Mouse (Mus musculus) cerebellum, postnatal 36 days (tissue): ENCODE results near the gene Drd2.
A peak's percentile ranks its signal among the peaks of the same experiment; 100 is the strongest.

ENCODE experiments used
- DNase-seq, 2 experiments: peaks; one replicate each; pipeline ENCODE4 v3.0.0; 2021 to 2022; ENCODE audit warnings: mixed read lengths in 2 of 2

The Drd2 gene

GRCm38 (mm10) chr9:49340136-49341043 lies at the start of gene Drd2:
Gene Drd2 (plus strand): TSS chr9:49340627.
- DNase-seq: peak; percentile 25 to 49

- no peak for DNase-seq
Observed at GRCm38 (mm10) chr9:49295101-49295500, 45.3 kb upstream of the Drd2 start.

- no peak for DNase-seq
Observed at GRCm38 (mm10) chr9:49307576-49307975, 32.9 kb upstream of the Drd2 start.

- DNase-seq: no peak
Observed at GRCm38 (mm10) chr9:49310821-49311220, 29.6 kb upstream of the Drd2 start.

DNA sequence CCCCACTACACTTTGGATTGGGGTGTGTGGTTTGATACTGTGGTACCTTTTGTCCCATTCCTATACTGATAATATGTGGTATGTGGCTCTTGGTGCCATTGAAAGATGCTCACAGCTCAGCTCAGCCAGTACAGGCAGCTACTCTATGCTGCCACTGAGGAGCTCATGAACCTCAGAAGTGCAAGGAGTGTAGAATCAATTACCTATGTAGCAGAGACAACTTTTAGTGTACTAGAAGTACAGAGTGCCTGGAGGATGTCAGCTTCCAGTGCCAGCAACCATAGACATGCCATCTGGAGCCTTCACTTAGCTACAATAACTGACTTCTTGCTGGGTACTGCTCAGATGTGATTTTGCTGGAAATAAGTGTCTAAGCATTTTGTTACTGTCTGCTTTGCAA lies 21.8 kb upstream of the Drd2 start:
- no peak for DNase-seq

GRCm38 (mm10) chr9:49341044-49341365 lies 578 bp downstream of the Drd2 start:
- peak in 1 of 2 experiments; percentile 4 for DNase-seq

DNA sequence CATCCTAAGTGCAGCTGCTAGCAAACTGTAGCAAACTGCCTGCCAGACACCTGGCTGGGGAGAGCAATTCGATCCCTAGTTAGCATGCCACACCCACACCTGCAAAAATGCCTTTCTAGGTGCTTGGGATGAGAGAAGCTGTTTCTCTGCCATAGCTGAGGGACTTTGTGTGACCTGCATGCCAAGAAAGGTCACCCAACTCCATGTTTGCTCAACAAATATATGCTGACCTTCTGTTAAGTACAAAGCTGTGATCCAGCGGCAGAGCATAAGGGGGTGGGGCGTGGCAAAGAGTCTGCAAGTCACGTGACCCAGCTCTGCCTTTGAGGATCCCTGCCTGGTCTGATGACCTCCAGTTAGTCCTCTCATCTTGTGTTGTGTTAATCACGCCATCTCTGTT lies 25.3 kb downstream of the Drd2 start:
- DNase-seq: no peak

GRCm38 (mm10) chr9:49373946-49374345 lies 33.5 kb downstream of the Drd2 start:
- DNase-seq: no peak

GRCm38 (mm10) chr9:49379962-49380361 lies 39.5 kb downstream of the Drd2 start:
- peak; percentile 41 to 57 for DNase-seq

GRCm38 (mm10) chr9:49384041-49384440 lies 43.6 kb downstream of the Drd2 start:
- no peak for DNase-seq

- no peak for DNase-seq
Observed at GRCm38 (mm10) chr9:49384855-49385254, 44.4 kb downstream of the Drd2 start.

DNA sequence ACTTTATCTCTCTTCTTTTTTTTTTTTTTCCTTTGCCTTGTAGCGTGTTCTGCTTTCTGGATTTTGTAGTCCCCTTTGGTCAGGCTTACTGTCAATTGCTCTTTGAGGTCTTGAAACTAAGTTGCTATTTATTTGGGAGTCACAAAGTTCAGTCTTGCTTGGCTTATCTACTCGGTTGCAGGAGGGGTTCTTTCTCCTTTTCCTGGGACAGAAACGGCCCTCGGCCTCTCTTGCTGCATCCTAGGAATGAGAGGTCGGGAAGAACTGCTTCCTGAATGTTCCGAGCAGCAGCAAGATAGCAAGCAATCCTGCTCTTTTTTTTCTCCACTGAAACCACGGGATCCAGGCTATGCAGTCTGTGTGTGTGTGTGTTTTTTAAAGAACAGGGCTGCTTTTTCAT lies 44.9 kb downstream of the Drd2 start:
- no peak for DNase-seq

DNA sequence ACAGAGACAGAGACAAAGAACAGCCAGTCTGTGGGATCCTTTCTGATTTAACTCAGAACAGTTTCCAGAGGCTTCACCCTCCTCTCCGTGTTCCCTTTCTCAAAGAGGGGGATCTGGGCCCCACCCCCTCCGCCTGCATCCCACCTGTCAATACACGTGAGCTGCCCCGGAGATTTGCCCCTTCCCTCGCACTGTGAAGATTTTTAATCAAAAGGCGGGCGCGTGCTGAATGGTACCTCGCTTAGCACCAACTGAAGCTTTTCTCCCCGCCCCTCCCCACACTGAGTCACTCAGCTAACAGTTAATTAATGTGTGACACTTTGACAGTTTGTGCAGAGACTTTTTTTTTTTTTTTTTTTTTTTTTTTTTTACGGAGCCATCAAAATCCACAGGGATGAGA lies 45.7 kb downstream of the Drd2 start:
- no peak for DNase-seq

DNA sequence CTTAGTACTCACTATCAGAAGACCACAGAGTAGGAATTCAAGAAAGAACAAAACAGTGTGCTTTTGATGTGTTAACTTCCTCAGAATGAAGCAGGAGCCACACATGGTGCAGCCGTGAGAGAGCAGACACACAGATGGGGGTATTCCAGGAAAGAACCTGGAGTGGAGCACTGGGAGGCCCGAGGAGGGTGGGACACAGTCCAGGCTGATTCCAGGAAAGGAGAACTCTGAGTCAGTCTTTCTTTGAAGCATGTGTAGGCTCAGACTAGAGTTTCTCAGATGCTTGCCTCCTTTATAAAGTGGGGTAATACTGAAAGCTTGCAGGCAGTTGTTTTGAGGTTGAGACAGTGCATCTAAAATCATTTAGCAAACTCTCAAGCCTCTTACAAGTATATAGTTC lies 51.8 kb downstream of the Drd2 start:
- DNase-seq: no peak

DNA sequence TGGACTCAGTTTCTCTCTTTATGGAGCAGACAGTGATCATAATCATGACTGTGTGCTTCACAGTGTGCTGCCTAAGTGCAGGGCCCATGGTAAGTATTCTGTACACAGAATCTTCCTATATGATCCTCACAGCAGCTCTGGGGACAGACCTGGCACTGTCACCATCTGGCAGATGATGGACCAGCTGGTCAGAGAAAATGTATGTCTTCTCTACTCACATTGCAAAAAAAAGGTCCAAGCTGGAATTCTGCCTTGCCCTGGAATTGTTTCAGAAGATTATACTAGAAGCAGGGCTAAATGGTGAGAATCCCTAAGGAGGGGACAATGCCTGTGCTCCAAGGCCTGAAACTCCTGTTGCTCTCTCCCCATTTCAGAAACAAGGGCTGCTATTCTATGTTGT lies 55.6 kb downstream of the Drd2 start:
- no peak for DNase-seq

DNA sequence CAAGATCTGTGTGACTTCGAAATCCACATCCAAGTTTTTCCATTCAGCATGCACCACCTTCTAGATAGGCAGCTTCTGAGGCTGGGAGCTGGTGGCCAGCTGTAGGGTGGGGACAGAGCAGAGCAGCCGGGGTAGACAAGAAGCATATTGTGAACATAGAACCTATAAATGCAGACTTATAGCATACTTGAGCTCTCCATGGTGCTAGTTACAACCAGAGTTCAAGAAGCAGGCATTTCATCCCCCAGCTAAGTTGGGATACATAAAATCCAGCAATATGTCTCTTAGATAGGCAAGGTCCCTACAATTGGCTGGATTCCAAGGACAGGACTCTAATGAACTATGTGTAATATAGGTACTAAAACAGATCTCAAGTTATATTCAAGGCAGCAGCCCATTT lies 63.3 kb downstream of the Drd2 start:
- DNase-seq: no peak

DNA sequence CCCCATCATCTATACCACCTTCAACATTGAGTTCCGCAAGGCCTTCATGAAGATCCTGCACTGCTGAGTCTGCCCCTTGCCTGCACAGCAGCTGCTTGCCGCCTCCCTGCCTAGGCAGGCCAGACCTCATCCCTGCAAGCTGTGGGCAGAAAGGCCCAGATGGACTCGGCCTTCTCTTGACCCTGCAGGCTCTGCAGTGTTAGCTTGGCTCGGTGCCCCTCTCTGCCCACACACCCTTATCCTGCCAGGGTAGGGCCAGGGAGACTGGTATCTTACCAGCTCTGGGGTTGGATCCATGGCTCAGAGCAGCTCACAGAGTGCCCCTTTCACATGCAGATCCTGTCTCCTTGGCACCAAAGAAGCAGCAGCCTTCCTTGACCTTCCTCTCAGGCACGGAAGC lies 66.6 kb downstream of the Drd2 start:
- DNase-seq: peak; percentile 20 to 47

- DNase-seq: no peak
Observed at GRCm38 (mm10) chr9:49410621-49411020, 70.2 kb downstream of the Drd2 start.

DNA sequence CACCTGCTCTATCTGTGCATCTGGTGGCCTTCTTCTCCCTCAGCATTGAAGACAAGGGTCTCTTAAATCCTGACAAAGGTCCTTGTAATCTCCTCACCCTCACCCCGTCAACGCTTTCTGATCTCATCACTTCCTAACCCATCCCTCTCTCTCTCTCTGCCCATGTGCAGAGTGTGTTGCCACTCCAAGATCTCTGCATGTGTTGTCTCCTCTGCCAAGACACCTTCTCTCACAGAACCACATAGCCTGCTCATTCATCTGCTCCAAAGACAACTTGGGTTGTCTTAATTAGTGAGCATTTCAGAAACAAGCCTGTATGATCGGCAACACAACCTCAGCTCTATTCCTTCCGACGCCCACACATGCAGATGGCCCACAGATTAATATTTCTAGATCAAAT lies 83.4 kb downstream of the Drd2 start:
- no peak for DNase-seq

- DNase-seq: no peak
Observed at GRCm38 (mm10) chr9:49425585-49425984, 85.2 kb downstream of the Drd2 start.

DNA sequence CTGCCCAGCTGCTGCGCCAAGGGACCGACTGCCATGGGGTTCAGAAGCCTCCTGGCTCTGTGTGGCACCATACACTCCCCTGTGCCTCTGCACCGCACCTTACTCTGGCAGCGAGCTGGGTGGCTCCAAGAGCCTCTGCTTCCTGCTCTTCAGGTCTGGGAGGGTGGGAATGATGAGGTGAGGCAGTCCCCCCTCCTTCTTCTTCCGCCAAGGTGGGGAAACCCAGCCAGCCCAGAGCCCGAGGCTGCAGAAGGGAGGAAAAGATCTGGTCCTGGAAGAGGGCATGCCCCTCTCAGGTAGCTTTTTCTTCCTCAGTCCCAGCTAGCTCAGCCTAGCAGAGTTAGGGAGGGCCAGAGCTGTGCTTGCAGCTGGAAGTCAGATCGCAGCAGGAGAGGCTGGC lies 86.5 kb downstream of the Drd2 start, which contains the start of gene Ankk1:
TSS of gene Ankk1 (minus strand) at position 101 of the 400 bp plus-strand sequence.
- DNase-seq: no peak

- DNase-seq: no peak
Observed at GRCm38 (mm10) chr9:49427478-49427877, 87.1 kb downstream of the Drd2 start.

DNA sequence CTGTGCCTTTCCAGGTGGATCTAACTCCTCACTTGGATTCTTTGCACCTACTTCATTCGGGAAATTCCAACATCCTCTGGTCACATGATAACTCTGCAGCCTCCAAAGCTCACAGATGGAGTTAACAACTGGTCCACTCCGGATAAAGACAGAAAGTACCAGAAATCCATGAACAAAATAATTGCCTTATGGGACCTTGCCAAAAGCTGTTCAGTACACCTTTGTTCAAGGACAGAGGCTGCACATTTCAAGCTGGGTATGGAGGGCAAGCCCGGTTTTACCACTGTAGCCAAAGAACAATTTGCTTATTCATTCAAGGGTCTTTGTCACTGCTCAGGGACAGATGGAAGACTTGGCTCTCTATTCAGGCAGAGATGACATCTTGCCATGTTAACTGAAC lies 102.2 kb downstream of the Drd2 start:
- DNase-seq: no peak

GRCm38 (mm10) chr9:49450491-49450890 lies 110.1 kb downstream of the Drd2 start:
- no peak for DNase-seq

GRCm38 (mm10) chr9:49452396-49452795 lies 112.0 kb downstream of the Drd2 start:
- DNase-seq: no peak
